Mouse (Mus musculus) olfactory bulb, adult 2 months (tissue): ENCODE results near the gene Acp5. TPM values are rescaled to one million over a fixed set of nuclear protein-coding genes. Genes with fewer than 3 reads are reported as not detected.

Experiments
- H3K27ac ChIP-seq: fragments of 200-500 bp; 2 replicates; pipeline ENCODE4 v1.5.1; 2012; ENCODE audit warnings: low read depth, low read length; ENCODE audit not compliant: insufficient read depth
- H3K4me1 ChIP-seq: fragments of 200-500 bp; 2 replicates; pipeline ENCODE4 v1.6.1; 2012; ENCODE audit warnings: low read length; ENCODE audit not compliant: control insufficient read depth, insufficient read depth
- H3K4me3 ChIP-seq: fragments of 200-500 bp; 2 replicates; pipeline ENCODE4 v1.5.1; 2012; ENCODE audit warnings: mild to moderate bottlenecking, low read depth, low read length, moderate library complexity; ENCODE audit not compliant: insufficient read depth
- CTCF ChIP-seq: fragments of 200-500 bp; IDR thresholded peaks from 2 replicates; pipeline ENCODE4 v1.5.1; 2012; ENCODE audit warnings: low read depth, mild to moderate bottlenecking, low read length, moderate library complexity; ENCODE audit not compliant: insufficient read depth
- POLR2A ChIP-seq: fragments of 200-500 bp; IDR thresholded peaks from 2 replicates; pipeline ENCODE4 v1.6.1; 2012; ENCODE audit warnings: mild to moderate bottlenecking, low read depth, low read length, moderate library complexity; ENCODE audit not compliant: insufficient read depth
- WGBS: fragments of 180-500 bp; shearing (Covaris S2); methylation state at CpG from one replicate; pipeline ENCODE4 v1.1.7; 2018; 5-methylcytosine and 5-hydroxymethylcytosine counted together
- polyA plus RNA-seq: library from polyadenylated mRNA; stranded (reverse); fragments of >200 nt; gene quantifications from 2 replicates; pipeline ENCODE4 v1.2.4, GENCODE M21; 2012; ENCODE audit warnings: low replicate concordance; ENCODE audit not compliant: missing spikeins, insufficient read depth, insufficient read length

Gene Acp5
- polyA plus RNA-seq, result not detected in 2 replicates

DNA sequence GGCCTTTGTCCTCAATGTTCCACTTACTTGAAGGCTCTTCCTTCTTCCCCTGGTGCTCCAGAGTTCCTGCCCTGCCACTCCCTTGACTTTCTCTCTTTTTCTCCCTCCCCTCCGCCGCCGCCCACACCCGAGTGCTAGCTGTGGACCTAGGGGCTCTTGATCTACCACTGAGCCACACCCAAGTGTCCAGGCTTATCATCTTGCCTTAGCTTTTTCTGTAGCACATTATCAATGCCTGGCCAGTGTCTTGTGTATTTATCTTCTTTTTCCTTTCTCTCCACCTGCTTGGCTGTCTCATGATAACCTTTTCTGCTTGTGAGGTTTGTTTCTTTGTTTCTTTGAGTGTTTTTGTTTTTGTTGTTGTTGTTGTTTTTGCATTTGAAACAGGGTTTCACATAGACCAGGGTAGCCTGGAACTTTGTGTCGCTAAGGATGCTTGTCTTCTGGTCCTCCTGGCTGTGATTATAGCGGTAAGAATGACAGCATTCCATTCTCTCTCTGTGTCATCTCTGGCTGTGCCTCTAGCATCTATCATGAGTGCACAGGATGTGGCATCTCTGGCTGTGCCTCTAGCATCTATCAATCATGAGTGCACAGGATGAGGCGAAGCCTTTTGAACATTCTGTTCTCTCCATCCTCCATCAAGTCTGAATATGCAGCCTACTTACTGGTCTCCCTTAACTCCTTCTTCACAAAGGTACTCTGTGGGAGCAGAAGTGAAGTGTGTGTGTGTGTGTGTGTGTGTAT, at the start of gene Acp5:
Gene Acp5, minus strand, starts transcription at position 68 of the 747 bp plus-strand sequence.
- Histone ChIP-seq H3K4me3 (no peak within 1 kb of the TSS), H3K4me1 (peaks cover 14% of the 10 kb centered on the region), H3K27ac (no peak within 1 kb of the TSS)
- 91% methylated on average over 7 of the region's 7 CpGs for WGBS
- TF ChIP-seq POLR2A (no peak), CTCF (no peak)

DNA sequence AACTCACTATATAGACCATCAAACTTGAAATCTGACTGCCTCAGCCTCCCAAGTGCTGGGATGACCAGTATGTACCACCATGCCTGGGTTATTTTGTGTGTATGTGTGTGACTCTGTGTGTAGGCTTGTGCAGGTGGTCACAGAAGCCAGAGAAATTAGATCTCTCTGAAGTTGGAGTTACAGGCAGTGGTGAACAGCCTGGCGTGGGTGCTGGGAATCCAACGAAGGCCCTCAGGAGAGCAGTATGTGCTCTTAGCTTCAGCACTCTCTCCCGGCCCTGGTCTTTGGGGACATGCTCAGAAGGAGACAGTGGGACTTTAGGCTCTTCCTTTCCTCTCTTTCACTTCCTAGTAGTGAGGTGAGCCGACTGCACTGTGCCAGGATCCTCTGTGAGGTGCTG, 36.8 kb upstream of the Acp5 start:
- no peaks in the 10 kb centered on the region for H3K4me1 ChIP-seq
- TF ChIP-seq CTCF (no peak), POLR2A (no peak)
- WGBS, result 93% methylated on average over 4 of the region's 4 CpGs
- no peak overlapping the region for H3K4me3 ChIP-seq
- H3K27ac ChIP-seq, result no peak overlapping the region

- no peak overlapping the region for H3K27ac ChIP-seq
- no peak overlapping the region for H3K4me3 ChIP-seq
- TF ChIP-seq CTCF (no peak), POLR2A (no peak)
- H3K4me1 ChIP-seq, result no peaks in the 10 kb centered on the region
- 93% methylated on average over 11 of the region's 11 CpGs for WGBS
These were observed 33.8 kb upstream of the Acp5 start for GRCm38 (mm10) chr9:22169327-22169726.

DNA sequence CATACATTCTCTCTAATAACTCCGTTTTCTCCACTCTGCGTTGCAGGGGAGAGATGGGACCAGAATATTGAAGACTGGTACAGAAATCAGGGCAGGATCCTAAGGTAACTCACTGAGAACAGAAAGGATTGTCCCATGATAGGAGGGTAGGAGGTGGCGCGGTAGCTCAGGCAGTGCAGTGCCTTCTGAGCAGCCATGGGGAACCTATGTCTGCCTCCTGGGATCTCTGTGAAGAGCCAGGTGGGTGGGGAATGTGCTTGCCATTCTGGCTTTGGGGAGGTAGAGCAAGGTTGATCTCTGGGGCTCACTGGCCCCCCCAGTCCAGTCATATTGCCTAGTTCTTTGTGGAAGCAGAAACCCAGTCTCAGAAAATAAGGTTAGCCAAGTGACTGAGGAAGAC, 32.2 kb upstream of the Acp5 start:
- TF ChIP-seq POLR2A (no peak), CTCF (no peak)
- 95% methylated on average over 4 of the region's 4 CpGs for WGBS

DNA sequence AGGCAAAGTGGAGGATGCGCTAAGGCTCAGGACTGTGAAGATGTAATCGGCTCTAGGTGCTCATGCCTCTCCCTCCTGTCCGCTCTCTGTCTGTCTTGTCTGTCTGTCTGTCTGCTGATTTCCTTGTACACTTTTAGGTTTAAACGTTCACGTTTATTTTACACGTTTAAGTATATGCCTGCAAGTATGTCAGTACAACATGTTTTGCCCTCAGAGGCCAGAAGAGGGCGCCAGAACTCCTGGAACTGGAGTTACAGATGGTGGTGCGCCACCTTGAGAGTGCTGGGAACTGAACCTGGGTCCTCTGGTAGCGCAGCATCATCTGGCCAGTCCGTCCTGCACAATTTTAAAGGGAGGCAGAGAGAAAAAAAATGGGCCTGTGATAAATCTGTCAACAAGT, 31.2 kb upstream of the Acp5 start:
- WGBS, result 92% methylated on average over 10 of the region's 10 CpGs
- Histone ChIP-seq H3K27ac (no peak overlapping the region), H3K4me1 (no peaks in the 10 kb centered on the region), H3K4me3 (no peak overlapping the region)
- TF ChIP-seq CTCF (no peak), POLR2A (no peak)

More for the DNA sequence above, 32.2 kb upstream of the Acp5 start:
- H3K4me1 ChIP-seq, result no peaks in the 10 kb centered on the region
- no peak overlapping the region for H3K4me3 ChIP-seq
- H3K27ac ChIP-seq, result no peak overlapping the region

DNA sequence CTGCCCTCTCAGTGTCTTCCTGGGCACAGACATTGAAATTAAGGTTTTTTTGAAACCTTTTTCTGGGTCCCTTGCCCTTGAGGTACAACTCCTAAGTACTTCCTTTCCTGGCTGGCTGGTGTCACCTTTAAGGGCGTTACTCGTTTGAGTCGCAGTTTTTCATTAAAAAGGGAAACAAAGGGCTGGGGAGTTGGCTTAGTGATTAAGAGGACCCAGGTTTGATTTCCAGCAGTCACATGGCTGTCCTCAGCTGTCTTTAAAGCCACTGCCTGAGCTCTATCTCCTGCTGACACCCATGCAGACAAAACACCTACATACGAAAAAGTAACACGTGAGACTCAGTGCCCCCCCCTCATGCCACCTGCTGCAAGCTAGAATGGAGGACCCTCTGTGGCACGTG, 30.5 kb upstream of the Acp5 start:
- no peak overlapping the region for H3K27ac ChIP-seq
- no peak overlapping the region for H3K4me3 ChIP-seq
- WGBS, result 58% methylated on average over 6 of the region's 6 CpGs
- no peak for TF ChIP-seq CTCF
- no peak for TF ChIP-seq POLR2A
- H3K4me1 ChIP-seq, result no peaks in the 10 kb centered on the region

- WGBS, result 2% methylated on average over 54 of the region's 54 CpGs
- H3K4me3 ChIP-seq, result peak overlapping the region; percentile 55
- TF ChIP-seq CTCF, result no peak
- peak; percentile 65 for TF ChIP-seq POLR2A
These were observed 29.5 kb upstream of the Acp5 start for GRCm38 (mm10) chr9:22164711-22165668.

DNA sequence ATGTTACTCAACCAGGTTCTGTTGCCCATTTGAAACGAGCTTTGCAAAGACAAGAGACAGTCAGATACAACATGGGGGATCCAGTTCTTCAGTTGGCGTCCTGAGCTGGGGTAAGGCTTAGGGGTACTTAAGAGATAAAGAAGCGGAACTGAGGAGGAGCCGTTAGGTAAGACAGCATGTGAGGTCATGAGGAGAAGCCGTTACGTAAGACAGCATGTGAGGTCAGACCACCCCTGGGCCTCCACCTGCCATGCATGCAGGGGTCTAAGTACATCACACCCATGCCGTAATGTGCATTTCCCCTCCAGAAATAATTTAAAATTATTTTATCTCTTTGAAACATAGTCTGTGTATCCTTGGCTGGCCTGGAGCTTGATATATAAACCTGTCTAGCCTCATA, 27.4 kb upstream of the Acp5 start:
- TF ChIP-seq CTCF (no peak), POLR2A (no peak)
- 95% methylated on average over 7 of the region's 7 CpGs for WGBS
- peaks cover 2% of the 10 kb centered on the region for H3K4me1 ChIP-seq
- no peak overlapping the region for H3K4me3 ChIP-seq
- no peak overlapping the region for H3K27ac ChIP-seq

More at GRCm38 (mm10) chr9:22164711-22165668, 29.5 kb upstream of the Acp5 start:
- Histone ChIP-seq H3K27ac (0 out of 2 replicates have a peak overlapping the region, but pooled peaks have one; percentile 7), H3K4me1 (no peaks in the 10 kb centered on the region)

DNA sequence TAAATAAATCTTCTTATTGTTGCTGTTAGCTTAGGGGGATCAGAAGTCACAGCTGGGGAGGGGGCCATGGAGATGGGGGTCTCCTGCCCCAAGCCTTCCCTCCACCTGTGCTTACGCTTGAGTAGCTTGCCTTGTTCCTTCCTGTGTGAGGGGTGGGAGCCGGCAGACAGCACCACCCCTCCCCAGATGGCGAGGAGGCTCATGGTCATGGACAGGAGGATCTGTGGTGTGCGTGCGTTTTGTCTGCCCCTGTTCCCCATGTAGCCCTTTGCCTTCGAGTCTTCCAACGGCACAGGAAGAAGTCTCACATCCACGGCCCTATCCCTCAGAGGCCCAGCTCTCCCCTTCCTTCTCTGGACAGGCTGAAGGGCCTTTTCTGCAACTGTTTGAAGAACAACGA, 26.8 kb upstream of the Acp5 start:
- 87% methylated on average over 9 of the region's 9 CpGs for WGBS
- TF ChIP-seq CTCF (no peak), POLR2A (no peak)
- Histone ChIP-seq H3K27ac (no peak overlapping the region), H3K4me3 (no peak overlapping the region), H3K4me1 (peaks cover 8% of the 10 kb centered on the region)
